Mouse (Mus musculus): ENCODE results near the gene Cep112.

GRCm38 (mm10) chr11:108842765-108843164, 417.8 kb downstream of the Cep112 start:
- no peak for TF ChIP-seq POLR2A (IDR thresholded peaks at IDR 0.05; ENCODE audit: insufficient read depth, low read depth, low read length)
- TF ChIP-seq CTCF (IDR thresholded peaks at IDR 0.05; ENCODE audit: insufficient read depth, low read depth, low read length): no peak

Measured in olfactory bulb, adult 2 months (tissue).